Mouse (Mus musculus): ENCODE data around the gene Tnk1. TPM values are rescaled to one million over a fixed set of nuclear protein-coding genes. Genes with fewer than 3 reads are reported as not detected.

The Tnk1 gene
- polyA plus RNA-seq, 1 experiment from 2014 or later = 7.6 TPM

- Histone ChIP-seq H3K9me3 (ENCODE audit: low read length) (no peaks in the 10 kb centered on the region), H3K9ac (replicated peaks; ENCODE audit: low read depth) (peak within 1 kb of the TSS; percentile 51), H3K27ac (ENCODE audit: low read length) (peak within 1 kb of the TSS; percentile 94), H3K4me1 (ENCODE audit: insufficient read depth, low read depth, low read length) (peaks cover 13% of the 10 kb centered on the region), H3K27me3 (replicated peaks; ENCODE audit: insufficient read depth, low read length) (no peaks in the 10 kb centered on the region), H3K4me3 (ENCODE audit: low read depth, low read length) (peak within 1 kb of the TSS; percentile 56), H3K4me2 (replicated peaks; ENCODE audit: low read depth, low read length) (peak within 1 kb of the TSS; percentile 75), H3K36me3 (ENCODE audit: insufficient read depth, low read length) (no peaks in the 10 kb centered on the region)
- TF ChIP-seq EP300 (IDR thresholded peaks at IDR 0.05) (no peak; the same call in none of the 2 replicates), CTCF (IDR thresholded peaks at IDR 0.05) (peak; percentile 59)
- under 1% methylated on average over 46 of the region's 46 CpGs for WGBS
- peak; percentile 92 for ATAC-seq
- peak; percentile 95 for DNase-seq (ENCODE audit: low spot score)
These were observed 22.5 kb upstream of the Tnk1 start, which contains the start of gene Kctd11 for GRCm38 (mm10) chr11:69880853-69881603. TSS of gene Kctd11 (minus strand) at chr11:69881406.

DNA sequence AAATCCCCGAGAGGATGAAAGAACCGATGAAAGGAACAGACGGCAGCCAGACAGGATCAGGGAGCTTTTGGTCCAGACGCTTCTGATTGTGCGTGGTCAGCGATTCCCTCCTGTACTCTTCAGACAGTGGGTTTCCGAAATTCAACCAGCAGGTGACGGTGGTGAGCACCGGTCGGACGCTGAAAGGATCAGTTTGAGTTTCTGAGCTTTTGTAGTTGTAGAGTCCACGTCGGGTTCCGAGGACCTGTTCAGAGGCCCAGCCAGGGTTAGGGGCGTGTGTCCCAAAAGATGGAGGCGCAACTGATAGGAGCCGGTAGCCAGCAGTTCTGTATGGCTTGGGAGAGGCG is 21.9 kb upstream of the Tnk1 start:
- Histone ChIP-seq H3K27me3 (replicated peaks; ENCODE audit: insufficient read depth, low read length) (no peaks in the 10 kb centered on the region), H3K9me3 (ENCODE audit: low read length) (no peaks in the 10 kb centered on the region), H3K27ac (ENCODE audit: low read length) (peak overlapping the region; percentile 94), H3K4me1 (ENCODE audit: insufficient read depth, low read depth, low read length) (peaks cover 18% of the 10 kb centered on the region), H3K9ac (replicated peaks; ENCODE audit: low read depth) (peak overlapping the region; percentile 51), H3K36me3 (ENCODE audit: insufficient read depth, low read length) (no peaks in the 10 kb centered on the region), H3K4me3 (ENCODE audit: low read depth, low read length) (peak overlapping the region; percentile 56), H3K4me2 (replicated peaks; ENCODE audit: low read depth, low read length) (peak overlapping the region; percentile 75)
- TF ChIP-seq CTCF (IDR thresholded peaks at IDR 0.05) (peak; percentile 91), EP300 (IDR thresholded peaks at IDR 0.05) (no peak)
- 0% methylated on average over 18 of the region's 18 CpGs for WGBS
- peak; percentile 92 for DNase-seq (ENCODE audit: low spot score)
- peak; percentile 54 for ATAC-seq

DNA sequence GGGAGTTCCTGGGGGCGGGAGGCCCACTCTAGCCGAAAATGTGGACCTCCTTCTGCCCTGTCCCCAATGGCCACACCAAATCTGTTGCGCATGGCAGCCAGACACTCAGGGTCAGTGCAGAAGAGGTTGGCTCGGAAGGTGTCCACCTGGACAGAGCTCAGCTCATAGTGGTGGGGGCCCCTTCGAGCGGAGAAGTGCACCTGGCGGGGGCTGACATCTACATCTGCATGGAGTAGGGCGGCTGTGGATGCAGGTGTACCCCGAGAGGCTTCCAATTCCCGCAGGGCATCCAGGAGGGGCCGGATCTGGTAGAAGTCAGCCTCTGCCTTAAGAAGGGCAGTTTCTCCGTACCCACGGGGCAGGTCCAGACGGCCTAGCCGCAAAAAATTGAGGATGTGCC is 21.2 kb upstream of the Tnk1 start:
- Histone ChIP-seq H3K27ac (ENCODE audit: low read length) (peak overlapping the region; percentile 94; the same call in 1 of the 2 replicates), H3K4me2 (replicated peaks; ENCODE audit: low read depth, low read length) (peak overlapping the region; percentile 75), H3K36me3 (ENCODE audit: insufficient read depth, low read length) (no peaks in the 10 kb centered on the region), H3K27me3 (replicated peaks; ENCODE audit: insufficient read depth, low read length) (no peaks in the 10 kb centered on the region), H3K9ac (replicated peaks; ENCODE audit: low read depth) (peak overlapping the region; percentile 51; the same call in 1 of the 2 replicates), H3K9me3 (ENCODE audit: low read length) (no peaks in the 10 kb centered on the region), H3K4me1 (ENCODE audit: insufficient read depth, low read depth, low read length) (peaks cover 18% of the 10 kb centered on the region), H3K4me3 (ENCODE audit: low read depth, low read length) (peak overlapping the region; percentile 56)
- TF ChIP-seq CTCF (IDR thresholded peaks at IDR 0.05) (no peak), EP300 (IDR thresholded peaks at IDR 0.05) (no peak)
- WGBS = 47% methylated on average over 15 of the region's 15 CpGs
- no peak for DNase-seq (ENCODE audit: low spot score)
- ATAC-seq = no peak

GRCm38 (mm10) chr11:69878952-69879351 is 20.4 kb upstream of the Tnk1 start:
- ATAC-seq (no peak), DNase-seq (ENCODE audit: low spot score) (no peak)
- no peaks in the 10 kb centered on the region for H3K9me3 ChIP-seq (ENCODE audit: low read length)
- no peaks in the 10 kb centered on the region for H3K27me3 ChIP-seq (replicated peaks; ENCODE audit: insufficient read depth, low read length)
- TF ChIP-seq EP300 (IDR thresholded peaks at IDR 0.05) = no peak
- no peak for TF ChIP-seq CTCF (IDR thresholded peaks at IDR 0.05)
- 75% methylated on average over 6 of the region's 6 CpGs for WGBS
- peak overlapping the region; percentile 75 for H3K4me2 ChIP-seq (replicated peaks; ENCODE audit: low read depth, low read length)
- no peaks in the 10 kb centered on the region for H3K36me3 ChIP-seq (ENCODE audit: insufficient read depth, low read length)
- H3K4me1 ChIP-seq (ENCODE audit: insufficient read depth, low read depth, low read length) = peaks cover 13% of the 10 kb centered on the region
- H3K9ac ChIP-seq (replicated peaks; ENCODE audit: low read depth) = 0 out of 2 replicates have a peak overlapping the region, but pooled peaks have one; percentile 19
- H3K27ac ChIP-seq (ENCODE audit: low read length) = no peak overlapping the region; the same call in 1 of the 2 replicates
- H3K4me3 ChIP-seq (ENCODE audit: low read depth, low read length) = no peak overlapping the region

- Histone ChIP-seq H3K36me3 (ENCODE audit: insufficient read depth, low read length) (no peaks in the 10 kb centered on the region), H3K9me3 (ENCODE audit: low read length) (no peaks in the 10 kb centered on the region), H3K27ac (ENCODE audit: low read length) (no peak overlapping the region), H3K4me3 (ENCODE audit: low read depth, low read length) (no peak overlapping the region), H3K4me1 (ENCODE audit: insufficient read depth, low read depth, low read length) (peaks cover 13% of the 10 kb centered on the region), H3K4me2 (replicated peaks; ENCODE audit: low read depth, low read length) (no peak overlapping the region), H3K27me3 (replicated peaks; ENCODE audit: insufficient read depth, low read length) (no peaks in the 10 kb centered on the region), H3K9ac (replicated peaks; ENCODE audit: low read depth) (no peak overlapping the region)
- no peak for TF ChIP-seq CTCF (IDR thresholded peaks at IDR 0.05)
- TF ChIP-seq EP300 (IDR thresholded peaks at IDR 0.05) = no peak
- ATAC-seq (no peak), DNase-seq (ENCODE audit: low spot score) (no peak)
- WGBS = 81% methylated on average over 3 of the region's 3 CpGs
These were observed 19.9 kb upstream of the Tnk1 start for GRCm38 (mm10) chr11:69878399-69878798.

DNA sequence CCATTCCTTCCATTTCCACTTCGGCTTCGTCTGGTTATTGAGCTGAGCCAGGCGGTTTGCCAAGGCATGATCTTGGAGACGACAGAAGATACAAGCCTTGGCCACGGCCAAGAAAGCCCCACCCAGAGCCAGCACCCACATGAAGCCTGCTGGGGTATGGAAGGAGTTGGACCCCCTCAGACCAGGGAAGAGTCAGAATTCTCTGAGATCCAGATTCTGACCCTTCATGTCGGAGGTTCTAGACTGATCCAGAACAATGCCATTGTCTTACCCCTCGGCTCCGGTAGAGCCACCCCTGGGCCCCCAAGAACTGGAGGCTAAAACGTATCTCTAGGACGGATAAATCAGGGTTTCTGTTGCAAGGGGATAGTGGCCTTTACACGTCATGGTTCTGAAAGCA is 19.3 kb upstream of the Tnk1 start, which contains the start of gene Tmem95:
Tmem95 (minus strand) TSS at position 141 of the 400 bp plus-strand sequence.
- H3K9me3 ChIP-seq (ENCODE audit: low read length) = no peaks in the 10 kb centered on the region
- 82% methylated on average over 11 of the region's 11 CpGs for WGBS
- TF ChIP-seq EP300 (IDR thresholded peaks at IDR 0.05) = no peak
- no peak for TF ChIP-seq CTCF (IDR thresholded peaks at IDR 0.05)
- peak within 1 kb of the TSS; percentile 33; the same call in 1 of the 2 replicates for H3K27ac ChIP-seq (ENCODE audit: low read length)
- H3K4me3 ChIP-seq (ENCODE audit: low read depth, low read length) = no peak within 1 kb of the TSS
- H3K9ac ChIP-seq (replicated peaks; ENCODE audit: low read depth) = no peak within 1 kb of the TSS
- no peaks in the 10 kb centered on the region for H3K36me3 ChIP-seq (ENCODE audit: insufficient read depth, low read length)
- no peak for ATAC-seq
- no peak for DNase-seq (ENCODE audit: low spot score)
- peak within 1 kb of the TSS; percentile 75 for H3K4me2 ChIP-seq (replicated peaks; ENCODE audit: low read depth, low read length)
- peaks cover 13% of the 10 kb centered on the region for H3K4me1 ChIP-seq (ENCODE audit: insufficient read depth, low read depth, low read length)
- H3K27me3 ChIP-seq (replicated peaks; ENCODE audit: insufficient read depth, low read length) = no peaks in the 10 kb centered on the region

Data from lung, postnatal 0 days (tissue).